Mouse (Mus musculus): ENCODE results near the gene Spata22. TPM values are rescaled to one million over a fixed set of nuclear protein-coding genes. Genes with fewer than 3 reads are reported as not detected.

The Spata22 gene
- polyA plus RNA-seq, 2 experiments, result 1.0 to 2.0 TPM

DNA sequence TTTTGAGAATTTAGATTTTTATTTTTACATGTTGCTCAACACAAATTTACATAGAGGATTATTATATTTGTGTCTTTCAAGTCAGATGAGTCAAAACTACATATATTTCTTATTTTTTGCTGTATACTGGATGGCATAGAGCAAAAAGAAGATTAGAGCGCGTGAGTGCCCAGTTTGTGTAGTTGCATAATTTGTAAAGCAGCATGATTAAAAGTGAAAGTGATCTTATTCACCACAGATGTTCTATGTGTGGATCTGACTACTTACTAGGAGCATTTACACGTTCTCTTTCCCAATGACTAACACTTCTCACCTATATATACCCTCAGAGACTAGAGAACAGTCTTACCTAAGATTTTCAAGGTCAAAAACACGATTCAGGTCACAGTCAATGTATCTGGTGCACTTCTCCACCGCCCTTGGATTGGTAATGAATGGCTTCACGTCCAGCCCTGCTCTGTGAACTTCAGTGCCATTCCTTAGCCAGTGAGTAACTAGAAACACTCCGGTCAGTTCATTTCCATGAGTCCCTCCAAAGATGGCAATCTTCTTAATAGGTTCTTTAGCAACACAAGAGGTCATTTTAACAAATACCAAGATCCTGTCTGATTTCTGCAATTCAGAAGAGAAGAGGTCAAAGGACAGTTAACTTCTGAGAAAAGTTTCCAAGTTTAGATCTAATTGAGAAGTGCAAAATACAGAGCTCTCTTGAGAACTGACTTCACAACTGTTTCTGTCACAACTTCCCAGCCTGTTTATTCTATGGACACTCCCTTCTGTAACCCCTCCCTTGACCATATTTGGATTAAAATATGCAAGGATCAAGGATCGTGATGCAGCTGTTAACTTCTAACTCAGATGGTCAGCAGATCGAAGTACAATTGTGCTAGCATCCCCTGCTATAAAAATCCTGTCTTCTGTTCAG, 5.4 kb upstream of the Spata22 start:
- Histone ChIP-seq H3K27ac (no peak overlapping the region), H3K4me1 (replicated peaks; ENCODE audit: control insufficient read depth in 2 of 2, insufficient read depth in 2 of 2, low read length in 1 of 2) (0 out of 4 replicates have a peak, but pooled peaks cover 0 to 2% of the 10 kb centered on the region in 2 experiments), H3K4me3 (ENCODE audit: insufficient read depth in 1 of 2, low read depth in 2 of 2, low read length in 2 of 2) (no peak overlapping the region), H3K36me3 (replicated peaks; ENCODE audit: control insufficient read depth, insufficient read depth, low read depth) (no peaks in the 10 kb centered on the region), H3K9me3 (ENCODE audit: control insufficient read depth, low read length) (no peaks in the 10 kb centered on the region), H3K4me2 (ENCODE audit: low read depth) (no peak overlapping the region), H3K27me3 (ENCODE audit: control insufficient read depth, insufficient read depth, low read length) (no peaks in the 10 kb centered on the region), H3K9ac (replicated peaks) (no peak overlapping the region)
- 50% methylated on average over 9 of the region's 9 CpGs for WGBS (ENCODE audit: insufficient replicate concordance)
- ATAC-seq (ENCODE audit: insufficient read depth), result no peak
- no peak for DNase-seq (ENCODE audit: low read depth in 3 of 3, low spot score in 3 of 3)
- TF ChIP-seq CTCF (IDR thresholded peaks at IDR 0.05; ENCODE audit: low read depth), result no peak
- no peak for TF ChIP-seq EP300 (IDR thresholded peaks at IDR 0.05; ENCODE audit: low read depth)

DNA sequence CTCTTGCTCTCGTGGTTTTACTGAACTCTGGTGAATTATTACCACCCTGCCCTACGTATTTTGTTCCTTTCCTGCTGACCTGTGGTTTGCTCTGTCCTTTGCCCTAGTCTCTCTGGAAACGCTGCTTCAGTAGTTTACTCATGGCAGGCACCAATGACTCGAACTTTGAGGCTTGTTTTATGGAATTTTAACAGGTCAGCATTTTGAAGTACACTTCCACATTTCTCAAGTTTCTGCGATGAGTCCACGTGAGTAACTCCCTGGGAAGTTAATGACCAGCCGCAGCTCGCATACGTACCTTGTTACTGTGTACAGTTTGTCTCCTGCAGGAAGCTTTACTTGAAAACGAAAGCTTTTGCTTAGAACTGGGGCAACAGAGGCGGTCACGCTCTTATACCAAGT, 3.1 kb upstream of the Spata22 start:
- TF ChIP-seq CTCF (IDR thresholded peaks at IDR 0.05; ENCODE audit: low read depth) (no peak), EP300 (IDR thresholded peaks at IDR 0.05; ENCODE audit: low read depth) (no peak)
- peak overlapping the region; percentile 28; the same call in 1 of the 2 replicates for H3K4me2 ChIP-seq (ENCODE audit: low read depth)
- no peaks in the 10 kb centered on the region for H3K27me3 ChIP-seq (ENCODE audit: control insufficient read depth, insufficient read depth, low read length)
- no peaks in the 10 kb centered on the region for H3K9me3 ChIP-seq (ENCODE audit: control insufficient read depth, low read length)
- H3K36me3 ChIP-seq (replicated peaks; ENCODE audit: control insufficient read depth, insufficient read depth, low read depth), result no peaks in the 10 kb centered on the region
- ATAC-seq (ENCODE audit: insufficient read depth), result peak; percentile 75; the same call in 1 of the 2 replicates
- no peak overlapping the region for H3K9ac ChIP-seq (replicated peaks)
- DNase-seq (ENCODE audit: low read depth in 3 of 3, low spot score in 3 of 3), result peak; percentile 12 to 20 (median 17)
- 0 out of 4 replicates have a peak, but pooled peaks cover 0 to 2% of the 10 kb centered on the region in 2 experiments for H3K4me1 ChIP-seq (replicated peaks; ENCODE audit: control insufficient read depth in 2 of 2, insufficient read depth in 2 of 2, low read length in 1 of 2)
- H3K4me3 ChIP-seq (ENCODE audit: insufficient read depth in 1 of 2, low read depth in 2 of 2, low read length in 2 of 2), result peak overlapping the region; percentile 6 to 26; a peak in 2 of 4 replicates
- H3K27ac ChIP-seq, result no peak overlapping the region
- WGBS (ENCODE audit: insufficient replicate concordance), result 22% methylated on average over 12 of the region's 12 CpGs

DNA sequence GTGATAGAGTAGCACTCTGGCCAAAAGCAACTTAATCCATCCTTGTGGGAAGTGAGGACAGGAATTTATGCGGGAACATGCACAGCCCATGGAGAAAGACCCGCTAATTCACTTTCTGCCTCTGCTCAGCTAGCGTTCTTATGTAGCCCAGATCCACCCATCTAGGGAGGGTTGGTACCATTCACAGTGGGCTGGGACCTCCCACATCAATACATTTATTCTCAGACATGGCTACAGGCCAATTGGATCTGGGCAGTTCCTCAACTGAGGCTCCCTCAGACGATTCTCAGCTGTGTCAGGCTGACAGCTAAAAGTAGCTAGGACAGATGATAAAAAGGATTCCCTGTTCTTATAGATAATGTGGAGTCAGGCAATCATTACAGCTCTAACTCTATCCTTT, 2.2 kb upstream of the Spata22 start:
- 70% methylated on average over 4 of the region's 4 CpGs for WGBS (ENCODE audit: insufficient replicate concordance)

DNA sequence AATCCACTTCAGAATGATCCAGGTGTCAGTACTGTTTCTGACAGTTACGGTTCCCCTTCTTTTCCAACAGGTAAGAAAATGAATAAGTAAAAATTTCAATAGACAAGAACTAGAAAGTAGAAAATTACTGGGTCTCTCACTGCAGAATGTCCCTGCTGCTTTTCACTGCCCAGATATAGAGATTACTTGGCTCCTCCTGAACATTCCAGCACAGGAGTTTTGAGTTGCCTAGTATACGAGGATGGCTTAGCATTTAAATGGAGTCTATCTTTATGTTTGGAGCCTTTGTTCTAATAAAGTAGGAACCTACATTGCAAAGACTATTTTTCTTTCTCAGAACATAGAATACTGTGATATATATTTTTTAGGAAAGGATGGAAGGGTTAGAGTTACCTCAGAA, 3.8 kb downstream of the Spata22 start:
- Histone ChIP-seq H3K4me2 (ENCODE audit: low read depth) (no peak overlapping the region), H3K27me3 (ENCODE audit: control insufficient read depth, insufficient read depth, low read length) (no peaks in the 10 kb centered on the region), H3K36me3 (replicated peaks; ENCODE audit: control insufficient read depth, insufficient read depth, low read depth) (no peaks in the 10 kb centered on the region), H3K4me3 (ENCODE audit: insufficient read depth in 1 of 2, low read depth in 2 of 2, low read length in 2 of 2) (no peak overlapping the region), H3K9ac (replicated peaks) (no peak overlapping the region), H3K27ac (no peak overlapping the region), H3K9me3 (ENCODE audit: control insufficient read depth, low read length) (no peaks in the 10 kb centered on the region), H3K4me1 (replicated peaks; ENCODE audit: control insufficient read depth in 2 of 2, insufficient read depth in 2 of 2, low read length in 1 of 2) (no peaks in the 10 kb centered on the region)
- DNase-seq (ENCODE audit: low read depth in 3 of 3, low spot score in 3 of 3) (no peak), ATAC-seq (ENCODE audit: insufficient read depth) (no peak)
- TF ChIP-seq EP300 (IDR thresholded peaks at IDR 0.05; ENCODE audit: low read depth) (no peak), CTCF (IDR thresholded peaks at IDR 0.05; ENCODE audit: low read depth) (no peak)
- 67% methylated on average over 2 of the region's 2 CpGs for WGBS (ENCODE audit: insufficient replicate concordance)

More for the DNA sequence above, 2.2 kb upstream of the Spata22 start:
- ATAC-seq (ENCODE audit: insufficient read depth), result no peak
- H3K27me3 ChIP-seq (ENCODE audit: control insufficient read depth, insufficient read depth, low read length), result no peaks in the 10 kb centered on the region
- no peaks in the 10 kb centered on the region for H3K36me3 ChIP-seq (replicated peaks; ENCODE audit: control insufficient read depth, insufficient read depth, low read depth)
- 0 out of 4 replicates have a peak, but pooled peaks cover 0 to 2% of the 10 kb centered on the region in 2 experiments for H3K4me1 ChIP-seq (replicated peaks; ENCODE audit: control insufficient read depth in 2 of 2, insufficient read depth in 2 of 2, low read length in 1 of 2)
- no peak for DNase-seq (ENCODE audit: low read depth in 3 of 3, low spot score in 3 of 3)
- no peak overlapping the region for H3K4me3 ChIP-seq (ENCODE audit: insufficient read depth in 1 of 2, low read depth in 2 of 2, low read length in 2 of 2)
- H3K4me2 ChIP-seq (ENCODE audit: low read depth), result no peak overlapping the region
- H3K27ac ChIP-seq, result no peak overlapping the region
- TF ChIP-seq CTCF (IDR thresholded peaks at IDR 0.05; ENCODE audit: low read depth), result no peak
- no peak for TF ChIP-seq EP300 (IDR thresholded peaks at IDR 0.05; ENCODE audit: low read depth)
- no peaks in the 10 kb centered on the region for H3K9me3 ChIP-seq (ENCODE audit: control insufficient read depth, low read length)
- H3K9ac ChIP-seq (replicated peaks), result no peak overlapping the region

DNA sequence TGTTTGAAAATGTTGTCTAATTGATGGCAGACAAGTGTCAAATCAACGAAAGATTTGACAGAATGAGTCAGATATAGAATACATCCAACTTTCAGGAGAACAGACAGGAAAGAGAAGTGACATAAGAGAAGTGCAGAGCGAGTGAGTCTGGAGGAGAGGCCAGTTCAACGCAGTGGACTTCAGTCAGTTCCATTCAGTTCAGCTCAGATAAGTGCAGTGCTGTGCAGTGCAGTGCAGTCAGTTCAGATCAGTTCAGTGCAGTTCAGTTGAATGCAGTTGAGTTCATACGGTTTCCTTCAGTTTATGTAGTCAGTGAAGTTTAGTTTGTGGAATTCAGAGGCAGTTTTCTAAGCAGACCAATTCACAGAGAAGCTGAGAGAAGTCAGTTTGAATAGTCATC, 7.4 kb downstream of the Spata22 start:
- H3K4me2 ChIP-seq (ENCODE audit: low read depth), result no peak overlapping the region
- TF ChIP-seq CTCF (IDR thresholded peaks at IDR 0.05; ENCODE audit: low read depth) (no peak), EP300 (IDR thresholded peaks at IDR 0.05; ENCODE audit: low read depth) (no peak)
- no peaks in the 10 kb centered on the region for H3K36me3 ChIP-seq (replicated peaks; ENCODE audit: control insufficient read depth, insufficient read depth, low read depth)
- no peaks in the 10 kb centered on the region for H3K4me1 ChIP-seq (replicated peaks; ENCODE audit: control insufficient read depth in 2 of 2, insufficient read depth in 2 of 2, low read length in 1 of 2)
- WGBS (ENCODE audit: insufficient replicate concordance), result 51% methylated on average over 4 of the region's 4 CpGs
- no peaks in the 10 kb centered on the region for H3K27me3 ChIP-seq (ENCODE audit: control insufficient read depth, insufficient read depth, low read length)
- no peak for ATAC-seq (ENCODE audit: insufficient read depth)
- no peak for DNase-seq (ENCODE audit: low read depth in 3 of 3, low spot score in 3 of 3)
- no peaks in the 10 kb centered on the region for H3K9me3 ChIP-seq (ENCODE audit: control insufficient read depth, low read length)
- H3K4me3 ChIP-seq (ENCODE audit: insufficient read depth in 1 of 2, low read depth in 2 of 2, low read length in 2 of 2), result no peak overlapping the region
- no peak overlapping the region for H3K27ac ChIP-seq
- no peak overlapping the region for H3K9ac ChIP-seq (replicated peaks)

All from liver, embryonic 14.5 days (tissue).